Mouse (Mus musculus) lung, embryonic 15.5 days (tissue): ENCODE results near the gene Ercc4. TPM values are rescaled to one million over a fixed set of nuclear protein-coding genes. Genes with fewer than 3 reads are reported as not detected.

Experiments used
- ATAC-seq: fragments of 200-750 bp; cut with Nextera tagmentation; 2 replicates; pipeline ENCODE4 v1.8.0; 2017; ENCODE audit warnings: moderate number of reproducible peaks, borderline replicate concordance; ENCODE audit not compliant: low FRiP score, low TSS enrichment; ENCODE audit errors: extremely low read depth
- H3K27ac ChIP-seq: fragments of 300-500 bp; sonication (generic); 2 replicates; pipeline ENCODE4 v1.5.1; 2015; ENCODE audit warnings: moderate library complexity, mild to moderate bottlenecking, inconsistent platforms
- H3K27me3 ChIP-seq: fragments of 300-500 bp; sonication (generic); 2 replicates; pipeline ENCODE4 v1.6.1; 2015; ENCODE audit warnings: inconsistent platforms
- H3K36me3 ChIP-seq: fragments of 300-500 bp; sonication (generic); 2 replicates; pipeline ENCODE4 v1.6.1; 2015; ENCODE audit warnings: inconsistent platforms
- H3K4me1 ChIP-seq: fragments of 300-500 bp; sonication (generic); 2 replicates; pipeline ENCODE4 v1.6.1; 2015; ENCODE audit warnings: inconsistent platforms
- H3K4me2 ChIP-seq: fragments of 300-500 bp; sonication (generic); 2 replicates; pipeline ENCODE4 v1.6.1; 2015; ENCODE audit warnings: inconsistent platforms, mild to moderate bottlenecking, moderate library complexity
- H3K4me3 ChIP-seq: fragments of 300-500 bp; sonication (generic); 2 replicates; pipeline ENCODE4 v1.5.1; 2015; ENCODE audit warnings: mild to moderate bottlenecking, inconsistent platforms
- H3K9ac ChIP-seq: fragments of 300-500 bp; sonication (generic); 2 replicates; pipeline ENCODE4 v1.6.1; 2015; ENCODE audit warnings: inconsistent platforms
- H3K9me3 ChIP-seq: fragments of 300-500 bp; sonication (generic); 2 replicates; pipeline ENCODE4 v1.6.1; 2016; ENCODE audit warnings: inconsistent platforms
- WGBS: fragments of 180-500 bp; shearing (Covaris S2); methylation state at CpG from one replicate; pipeline ENCODE4 v1.1.7; 2015; 5-methylcytosine and 5-hydroxymethylcytosine counted together
- polyA plus RNA-seq: library from polyadenylated mRNA; unstranded; fragments of >200 nt; fragmentation: Nextera tagmentation; extraction: Ambion mirVana; gene quantifications from 2 replicates; pipeline ENCODE4 v1.2.1, GENCODE M21; 2015

Ercc4 gene
- polyA plus RNA-seq, 1 experiment from 2014 or later = 14.5 TPM

DNA sequence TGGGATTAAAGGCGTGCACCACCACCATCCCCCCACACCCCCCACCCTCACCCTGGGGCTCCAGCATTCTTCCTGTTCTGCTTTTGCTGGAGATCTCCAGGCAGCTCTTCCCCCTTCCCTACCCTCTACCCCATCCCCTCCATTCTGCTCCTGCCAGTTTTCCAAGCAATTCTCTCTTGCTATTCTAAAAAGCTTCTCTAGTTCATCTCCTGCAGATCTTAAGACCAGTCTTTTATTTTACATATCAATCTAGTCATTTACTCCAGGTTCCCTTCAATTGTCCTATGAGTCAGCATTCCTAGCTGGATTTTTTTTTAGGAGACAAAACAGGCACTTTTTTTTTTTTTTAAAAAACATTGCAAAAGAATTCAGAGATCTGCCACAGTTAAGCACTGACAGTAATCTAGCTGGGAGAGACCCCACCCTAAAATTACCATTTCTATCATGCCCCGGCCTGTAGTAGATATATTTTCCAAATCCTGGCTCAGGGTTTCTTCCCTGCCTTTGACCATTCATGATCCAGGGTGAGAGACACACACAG, 9.3 kb downstream of the Ercc4 start:
- Histone ChIP-seq H3K9ac (no peak overlapping the region), H3K4me3 (no peak overlapping the region), H3K4me2 (no peak overlapping the region), H3K27ac (no peak overlapping the region), H3K4me1 (no peaks in the 10 kb centered on the region), H3K9me3 (no peaks in the 10 kb centered on the region), H3K27me3 (no peaks in the 10 kb centered on the region), H3K36me3 (peaks cover 26% of the 10 kb centered on the region)
- ATAC-seq = no peak
- 85% methylated on average over 2 of the region's 2 CpGs for WGBS

- H3K27me3 ChIP-seq = no peaks in the 10 kb centered on the region
- 93% methylated on average over 3 of the region's 3 CpGs for whole genome bisulfite sequencing
- H3K4me2 ChIP-seq = no peak overlapping the region
- H3K9me3 ChIP-seq = no peaks in the 10 kb centered on the region
- no peak overlapping the region for H3K4me3 ChIP-seq
- no peak overlapping the region for H3K27ac ChIP-seq
- H3K36me3 ChIP-seq = peaks cover 28% of the 10 kb centered on the region
- no peaks in the 10 kb centered on the region for H3K4me1 ChIP-seq
- no peak overlapping the region for H3K9ac ChIP-seq
- ATAC-seq = no peak
These were observed 10.3 kb downstream of the Ercc4 start for GRCm38 (mm10) chr16:13119641-13120350.

GRCm38 (mm10) chr16:13125357-13125756, 15.9 kb downstream of the Ercc4 start:
- Histone ChIP-seq H3K27ac (no peak overlapping the region), H3K4me2 (no peak overlapping the region), H3K27me3 (no peaks in the 10 kb centered on the region), H3K9ac (no peak overlapping the region), H3K4me3 (no peak overlapping the region), H3K36me3 (peaks cover 66% of the 10 kb centered on the region), H3K9me3 (no peaks in the 10 kb centered on the region), H3K4me1 (no peaks in the 10 kb centered on the region)
- 89% methylated on average over 8 of the region's 8 CpGs for WGBS
- ATAC-seq = no peak

DNA sequence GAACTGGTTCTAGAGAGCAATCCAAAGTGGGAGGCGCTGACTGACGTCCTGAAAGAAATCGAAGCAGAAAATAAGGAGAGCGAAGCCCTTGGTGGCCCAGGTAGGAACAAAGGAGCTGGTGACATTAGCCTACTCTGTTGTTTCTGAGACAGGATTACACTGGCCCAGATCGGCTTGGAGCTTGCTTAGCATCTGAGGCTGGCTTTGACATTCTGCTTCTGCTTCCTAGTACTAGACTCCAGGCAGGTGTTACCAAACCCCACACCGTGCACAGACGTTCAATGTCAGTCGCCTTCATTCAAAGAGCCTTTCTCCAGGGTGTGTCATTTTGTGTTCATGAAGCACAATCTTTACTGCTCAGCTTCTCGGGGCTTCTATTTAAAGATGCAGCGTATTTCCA, 18.1 kb downstream of the Ercc4 start:
- Histone ChIP-seq H3K4me2 (no peak overlapping the region), H3K36me3 (peaks cover 73% of the 10 kb centered on the region), H3K9ac (no peak overlapping the region), H3K27ac (no peak overlapping the region), H3K9me3 (no peaks in the 10 kb centered on the region), H3K4me1 (no peaks in the 10 kb centered on the region), H3K4me3 (no peak overlapping the region), H3K27me3 (no peaks in the 10 kb centered on the region)
- WGBS = 94% methylated on average over 10 of the region's 10 CpGs
- no peak for ATAC-seq

DNA sequence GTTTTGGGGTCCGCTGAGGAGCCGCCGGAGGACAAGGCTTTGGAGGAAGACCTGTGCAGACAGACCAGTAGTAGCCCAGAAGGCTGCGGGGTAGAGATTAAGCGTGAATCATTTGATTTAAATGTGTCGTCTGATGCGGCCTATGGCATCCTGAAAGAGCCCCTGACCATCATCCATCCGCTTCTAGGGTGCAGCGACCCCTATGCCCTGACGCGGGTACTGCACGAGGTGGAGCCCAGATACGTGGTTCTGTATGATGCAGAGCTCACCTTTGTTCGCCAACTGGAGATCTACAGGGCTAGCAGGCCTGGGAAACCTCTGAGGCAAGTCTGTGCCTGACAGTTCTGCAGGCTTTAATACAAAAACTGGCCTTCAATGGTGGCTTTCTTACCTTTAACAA, 20.9 kb downstream of the Ercc4 start:
- no peak for ATAC-seq
- Histone ChIP-seq H3K4me2 (no peak overlapping the region), H3K9me3 (no peaks in the 10 kb centered on the region), H3K4me3 (no peak overlapping the region), H3K36me3 (peaks cover 53% of the 10 kb centered on the region), H3K27ac (no peak overlapping the region), H3K27me3 (no peaks in the 10 kb centered on the region), H3K4me1 (no peaks in the 10 kb centered on the region), H3K9ac (no peak overlapping the region)
- WGBS = 50% methylated on average over 14 of the region's 14 CpGs

DNA sequence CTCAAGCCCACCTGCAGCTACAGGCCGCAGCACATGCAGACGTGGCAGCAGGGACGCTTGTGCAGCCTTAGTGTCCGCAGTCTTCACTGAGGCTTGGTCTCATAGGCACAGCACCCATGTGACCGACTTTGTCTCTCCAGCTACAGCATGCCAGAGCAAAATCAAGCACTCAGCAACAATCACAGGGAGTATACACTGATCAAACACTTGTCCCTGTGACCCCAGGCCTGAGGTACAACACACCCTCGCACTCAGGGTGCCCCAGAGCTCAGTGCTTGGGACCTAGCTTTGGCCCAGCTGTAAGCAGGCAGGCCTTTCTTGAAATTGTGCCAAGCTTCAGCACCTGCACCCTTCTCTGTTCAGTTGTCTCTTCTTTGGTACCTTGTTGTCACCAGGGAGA, 31.7 kb downstream of the Ercc4 start:
- WGBS = 80% methylated on average over 6 of the region's 6 CpGs
- H3K27ac ChIP-seq = no peak overlapping the region
- no peaks in the 10 kb centered on the region for H3K9me3 ChIP-seq
- H3K4me3 ChIP-seq = no peak overlapping the region
- no peaks in the 10 kb centered on the region for H3K4me1 ChIP-seq
- no peak overlapping the region for H3K9ac ChIP-seq
- H3K36me3 ChIP-seq = peaks cover 21% of the 10 kb centered on the region; the same call in 1 of the 2 replicates
- H3K27me3 ChIP-seq = no peaks in the 10 kb centered on the region
- H3K4me2 ChIP-seq = no peak overlapping the region
- ATAC-seq = no peak

GRCm38 (mm10) chr16:13143932-13144331, 34.4 kb downstream of the Ercc4 start:
- no peak for ATAC-seq
- no peak overlapping the region for H3K4me3 ChIP-seq
- peaks cover 27% of the 10 kb centered on the region; the same call in 1 of the 2 replicates for H3K36me3 ChIP-seq
- no peaks in the 10 kb centered on the region for H3K27me3 ChIP-seq
- WGBS = 85% methylated on average over 7 of the region's 7 CpGs
- no peaks in the 10 kb centered on the region for H3K9me3 ChIP-seq
- H3K4me2 ChIP-seq = no peak overlapping the region
- no peaks in the 10 kb centered on the region for H3K4me1 ChIP-seq
- H3K27ac ChIP-seq = no peak overlapping the region
- no peak overlapping the region for H3K9ac ChIP-seq

GRCm38 (mm10) chr16:13144682-13145410, 35.4 kb downstream of the Ercc4 start:
- no peaks in the 10 kb centered on the region for H3K27me3 ChIP-seq
- 91% methylated on average over 10 of the region's 10 CpGs for WGBS
- no peak overlapping the region for H3K9ac ChIP-seq
- no peak overlapping the region for H3K27ac ChIP-seq
- no peak overlapping the region for H3K4me2 ChIP-seq
- ATAC-seq = no peak
- peaks cover 35% of the 10 kb centered on the region; the same call in 1 of the 2 replicates for H3K36me3 ChIP-seq
- no peaks in the 10 kb centered on the region for H3K4me1 ChIP-seq
- no peaks in the 10 kb centered on the region for H3K9me3 ChIP-seq
- no peak overlapping the region for H3K4me3 ChIP-seq

DNA sequence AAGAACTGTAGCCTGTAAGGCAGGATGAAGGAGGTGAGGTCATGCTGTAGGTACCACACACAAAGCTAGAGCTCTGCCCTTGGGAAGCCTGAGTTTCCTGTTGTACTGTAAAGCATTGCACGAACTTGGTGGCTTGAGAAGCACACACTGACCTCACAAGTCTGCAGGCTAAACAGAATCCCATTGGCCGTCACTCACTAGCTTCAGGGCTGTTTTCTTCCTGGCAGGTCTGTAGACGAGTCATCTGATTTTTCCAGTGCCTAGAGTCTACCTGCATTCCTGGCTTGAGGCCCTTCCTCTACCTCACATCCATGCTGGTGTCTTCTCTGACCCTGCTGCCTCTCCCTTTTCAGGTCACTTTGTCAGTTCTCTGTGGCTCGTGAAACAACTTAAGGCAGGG, 36.7 kb downstream of the Ercc4 start:
- no peaks in the 10 kb centered on the region for H3K27me3 ChIP-seq
- peaks cover 31% of the 10 kb centered on the region; the same call in 1 of the 2 replicates for H3K36me3 ChIP-seq
- H3K27ac ChIP-seq = no peak overlapping the region
- H3K9ac ChIP-seq = no peak overlapping the region
- no peaks in the 10 kb centered on the region for H3K9me3 ChIP-seq
- H3K4me1 ChIP-seq = no peaks in the 10 kb centered on the region
- 80% methylated on average over 4 of the region's 4 CpGs for WGBS
- no peak overlapping the region for H3K4me2 ChIP-seq
- ATAC-seq = no peak
- H3K4me3 ChIP-seq = no peak overlapping the region

- Histone ChIP-seq H3K4me3 (no peak overlapping the region), H3K36me3 (peaks cover 30% of the 10 kb centered on the region; the same call in 1 of the 2 replicates), H3K4me2 (no peak overlapping the region), H3K4me1 (no peaks in the 10 kb centered on the region), H3K27ac (no peak overlapping the region), H3K9ac (no peak overlapping the region), H3K27me3 (no peaks in the 10 kb centered on the region), H3K9me3 (no peaks in the 10 kb centered on the region)
- ATAC-seq = peak; percentile 65; the same call in 1 of the 2 replicates
- 79% methylated on average over 19 of the region's 19 CpGs for WGBS
These were observed 38.5 kb downstream of the Ercc4 start for GRCm38 (mm10) chr16:13147810-13148555.

- Histone ChIP-seq H3K27ac (no peak overlapping the region), H3K4me2 (no peak overlapping the region), H3K27me3 (no peaks in the 10 kb centered on the region), H3K4me3 (no peak overlapping the region), H3K4me1 (no peaks in the 10 kb centered on the region), H3K9me3 (no peaks in the 10 kb centered on the region), H3K9ac (no peak overlapping the region), H3K36me3 (peaks cover 20% of the 10 kb centered on the region; the same call in 1 of the 2 replicates)
- 83% methylated on average over 8 of the region's 8 CpGs for WGBS
- ATAC-seq = no peak
These were observed 40.5 kb downstream of the Ercc4 start for GRCm38 (mm10) chr16:13149950-13150349.
